Mouse (Mus musculus): ENCODE measurements at regions not wholly inside any gene's neighbourhood (a gene's known extent, or its start where the extent isn't known, plus 50 kb on each side); places are given as distances from the start of the nearest gene placed in this dataset.

- no peak for TF ChIP-seq CTCF (IDR thresholded peaks at IDR 0.05; ENCODE audit: low read depth)
- H3K4me2 ChIP-seq (replicated peaks; ENCODE audit: low read depth): no peak overlapping the region
- H3K4me1 ChIP-seq (replicated peaks; ENCODE audit: control insufficient read depth, insufficient read depth, low read length): no peaks in the 10 kb centered on the region
- no peak overlapping the region for H3K27ac ChIP-seq (ENCODE audit: low read depth, low read length)
- ATAC-seq: no peak
- no peak overlapping the region for H3K9ac ChIP-seq (ENCODE audit: low read depth, low read length)
- H3K9me3 ChIP-seq (ENCODE audit: control insufficient read depth): 0 out of 2 replicates have a peak, but pooled peaks cover 2% of the 10 kb centered on the region
- no peaks in the 10 kb centered on the region for H3K36me3 ChIP-seq (ENCODE audit: control insufficient read depth, insufficient read depth)
- H3K4me3 ChIP-seq (ENCODE audit: low read depth, low read length): no peak overlapping the region
- no peaks in the 10 kb centered on the region for H3K27me3 ChIP-seq (replicated peaks; ENCODE audit: control insufficient read depth, insufficient read depth, low read length)
- WGBS: 22% methylated on average over 2 of the region's 2 CpGs
Measured at GRCm38 (mm10) chr5:132837420-132837819, 294.3 kb upstream of the Auts2 start.

GRCm38 (mm10) chr5:132828993-132829392 lies 285.8 kb upstream of the Auts2 start:
- no peaks in the 10 kb centered on the region for H3K36me3 ChIP-seq (ENCODE audit: control insufficient read depth, insufficient read depth)
- no peak overlapping the region for H3K4me2 ChIP-seq (replicated peaks; ENCODE audit: low read depth)
- no peak overlapping the region for H3K27ac ChIP-seq (ENCODE audit: low read depth, low read length)
- 80% methylated on average over 7 of the region's 7 CpGs for WGBS
- no peaks in the 10 kb centered on the region for H3K4me1 ChIP-seq (replicated peaks; ENCODE audit: control insufficient read depth, insufficient read depth, low read length)
- H3K9ac ChIP-seq (ENCODE audit: low read depth, low read length): no peak overlapping the region
- no peak overlapping the region for H3K4me3 ChIP-seq (ENCODE audit: low read depth, low read length)
- ATAC-seq: no peak
- no peaks in the 10 kb centered on the region for H3K27me3 ChIP-seq (replicated peaks; ENCODE audit: control insufficient read depth, insufficient read depth, low read length)
- TF ChIP-seq CTCF (IDR thresholded peaks at IDR 0.05; ENCODE audit: low read depth): no peak
- H3K9me3 ChIP-seq (ENCODE audit: control insufficient read depth): no peaks in the 10 kb centered on the region

GRCm38 (mm10) chr5:132827555-132828333 lies 284.6 kb upstream of the Auts2 start:
- Histone ChIP-seq H3K4me2 (replicated peaks; ENCODE audit: low read depth) (no peak overlapping the region), H3K9ac (ENCODE audit: low read depth, low read length) (no peak overlapping the region), H3K36me3 (ENCODE audit: control insufficient read depth, insufficient read depth) (no peaks in the 10 kb centered on the region), H3K4me3 (ENCODE audit: low read depth, low read length) (no peak overlapping the region), H3K4me1 (replicated peaks; ENCODE audit: control insufficient read depth, insufficient read depth, low read length) (no peaks in the 10 kb centered on the region), H3K9me3 (ENCODE audit: control insufficient read depth) (no peaks in the 10 kb centered on the region), H3K27ac (ENCODE audit: low read depth, low read length) (no peak overlapping the region), H3K27me3 (replicated peaks; ENCODE audit: control insufficient read depth, insufficient read depth, low read length) (no peaks in the 10 kb centered on the region)
- no peak for ATAC-seq
- WGBS: 74% methylated on average over 10 of the region's 10 CpGs
- TF ChIP-seq CTCF (IDR thresholded peaks at IDR 0.05; ENCODE audit: low read depth): no peak

- H3K27ac ChIP-seq (ENCODE audit: low read depth, low read length): no peak overlapping the region
- no peak for TF ChIP-seq CTCF (IDR thresholded peaks at IDR 0.05; ENCODE audit: low read depth)
- no peak overlapping the region for H3K4me3 ChIP-seq (ENCODE audit: low read depth, low read length)
- WGBS: 91% methylated on average over 5 of the region's 5 CpGs
- no peaks in the 10 kb centered on the region for H3K9me3 ChIP-seq (ENCODE audit: control insufficient read depth)
- no peak for ATAC-seq
- no peaks in the 10 kb centered on the region for H3K36me3 ChIP-seq (ENCODE audit: control insufficient read depth, insufficient read depth)
- no peak overlapping the region for H3K9ac ChIP-seq (ENCODE audit: low read depth, low read length)
- no peak overlapping the region for H3K4me2 ChIP-seq (replicated peaks; ENCODE audit: low read depth)
- no peaks in the 10 kb centered on the region for H3K27me3 ChIP-seq (replicated peaks; ENCODE audit: control insufficient read depth, insufficient read depth, low read length)
- no peaks in the 10 kb centered on the region for H3K4me1 ChIP-seq (replicated peaks; ENCODE audit: control insufficient read depth, insufficient read depth, low read length)
Measured at GRCm38 (mm10) chr5:132826009-132826408, 282.9 kb upstream of the Auts2 start.

GRCm38 (mm10) chr5:132817665-132818064 lies 274.5 kb upstream of the Auts2 start:
- TF ChIP-seq CTCF (IDR thresholded peaks at IDR 0.05; ENCODE audit: low read depth): no peak
- WGBS: 58% methylated on average over 9 of the region's 9 CpGs
- Histone ChIP-seq H3K36me3 (ENCODE audit: control insufficient read depth, insufficient read depth) (no peaks in the 10 kb centered on the region), H3K4me2 (replicated peaks; ENCODE audit: low read depth) (no peak overlapping the region), H3K4me1 (replicated peaks; ENCODE audit: control insufficient read depth, insufficient read depth, low read length) (no peaks in the 10 kb centered on the region), H3K9ac (ENCODE audit: low read depth, low read length) (no peak overlapping the region), H3K27ac (ENCODE audit: low read depth, low read length) (no peak overlapping the region), H3K9me3 (ENCODE audit: control insufficient read depth) (no peaks in the 10 kb centered on the region), H3K4me3 (ENCODE audit: low read depth, low read length) (no peak overlapping the region), H3K27me3 (replicated peaks; ENCODE audit: control insufficient read depth, insufficient read depth, low read length) (no peaks in the 10 kb centered on the region)
- ATAC-seq: no peak

GRCm38 (mm10) chr5:132809181-132809580 lies 266.0 kb upstream of the Auts2 start:
- Histone ChIP-seq H3K36me3 (ENCODE audit: control insufficient read depth, insufficient read depth) (no peaks in the 10 kb centered on the region), H3K9ac (ENCODE audit: low read depth, low read length) (no peak overlapping the region), H3K4me1 (replicated peaks; ENCODE audit: control insufficient read depth, insufficient read depth, low read length) (no peaks in the 10 kb centered on the region), H3K9me3 (ENCODE audit: control insufficient read depth) (no peaks in the 10 kb centered on the region), H3K4me3 (ENCODE audit: low read depth, low read length) (no peak overlapping the region), H3K4me2 (replicated peaks; ENCODE audit: low read depth) (no peak overlapping the region), H3K27me3 (replicated peaks; ENCODE audit: control insufficient read depth, insufficient read depth, low read length) (no peaks in the 10 kb centered on the region), H3K27ac (ENCODE audit: low read depth, low read length) (no peak overlapping the region)
- 50% methylated on average over 4 of the region's 4 CpGs for WGBS
- no peak for TF ChIP-seq CTCF (IDR thresholded peaks at IDR 0.05; ENCODE audit: low read depth)
- no peak for ATAC-seq
